Mouse (Mus musculus) midbrain, embryonic 14.5 days (tissue): ENCODE data around the gene Drg1. TPM values are rescaled to one million over a fixed set of nuclear protein-coding genes. Genes with fewer than 3 reads are reported as not detected.
"Not testable (repeated sequence)": the region's sequence is repeated elsewhere in the genome, so short reads cannot be mapped to it uniquely, and the experiment has no call there.

Experiments used
- ATAC-seq: fragments of 200-750 bp; cut with Nextera tagmentation; 2 replicates; pipeline ENCODE4 v1.8.0; 2017; ENCODE audit warnings: moderate number of reproducible peaks, moderate library complexity; ENCODE audit not compliant: low FRiP score, low TSS enrichment
- DNase-seq: peaks from one replicate; pipeline ENCODE4 v3.0.0-alpha.2; 2015
- H3K27ac ChIP-seq: fragments of 300-500 bp; sonication (generic); replicated peaks from 2 replicates; pipeline ENCODE4 v1.5.1; 2014; ENCODE audit warnings: mild to moderate bottlenecking, low read depth, low read length, moderate library complexity
- H3K27me3 ChIP-seq: fragments of 300-500 bp; sonication (generic); 2 replicates; pipeline ENCODE4 v1.6.1; 2014; ENCODE audit warnings: low read length, control low read depth, mixed read lengths; ENCODE audit not compliant: control insufficient read depth, insufficient read depth
- H3K36me3 ChIP-seq: fragments of 300-500 bp; sonication (generic); 2 replicates; pipeline ENCODE4 v1.6.1; 2014; ENCODE audit warnings: low read length, control low read depth; ENCODE audit not compliant: control insufficient read depth, insufficient read depth
- H3K4me1 ChIP-seq: fragments of 300-500 bp; sonication (generic); 2 replicates; pipeline ENCODE4 v1.6.1; 2014; ENCODE audit warnings: mild to moderate bottlenecking, antibody characterized with exemption, low read length, control low read depth; ENCODE audit not compliant: control insufficient read depth, insufficient read depth
- H3K4me2 ChIP-seq: fragments of 300-500 bp; sonication (generic); 2 replicates; pipeline ENCODE4 v1.6.1; 2014; ENCODE audit warnings: mild to moderate bottlenecking, low read length, moderate library complexity
- H3K4me3 ChIP-seq: fragments of 300-500 bp; sonication (generic); replicated peaks from 2 replicates; pipeline ENCODE4 v1.5.1; 2014; ENCODE audit warnings: low read depth, low read length
- H3K9ac ChIP-seq: fragments of 300-500 bp; sonication (generic); replicated peaks from 2 replicates; pipeline ENCODE4 v1.6.1; 2014; ENCODE audit warnings: mild to moderate bottlenecking, low read length, moderate library complexity
- H3K9me3 ChIP-seq: fragments of 300-500 bp; sonication (generic); 2 replicates; pipeline ENCODE4 v1.6.1; 2016; ENCODE audit warnings: low read length, control low read depth, mixed read lengths; ENCODE audit not compliant: control insufficient read depth
- WGBS: fragments of 180-500 bp; shearing (Covaris S2); extraction: QIAGEN DNeasy Blood & Tissue Kit; methylation state at CpG from one replicate; pipeline ENCODE4 v1.1.7; 2014; 5-methylcytosine and 5-hydroxymethylcytosine counted together
- polyA plus RNA-seq: library from polyadenylated mRNA; unstranded; fragments of >200 nt; fragmentation: Nextera tagmentation; extraction: Ambion mirVana; gene quantifications from 2 replicates; pipeline ENCODE4 v1.2.1, GENCODE M21; 2014

Drg1 gene
- polyA plus RNA-seq, 1 experiment from 2014 or later: 242 TPM

- 96% methylated on average over 24 of the region's 24 CpGs for WGBS
- not testable (repeated sequence) for DNase-seq, H3K4me1 ChIP-seq, H3K36me3 ChIP-seq, H3K27me3 ChIP-seq, H3K4me3 ChIP-seq, H3K9ac ChIP-seq, H3K27ac ChIP-seq, ATAC-seq, H3K4me2 ChIP-seq
- peaks cover 11% of the 10 kb centered on the region for H3K9me3 ChIP-seq
Measured at GRCm38 (mm10) chr11:3150003-3150676, 116.1 kb downstream of the Drg1 start.

GRCm38 (mm10) chr11:3149471-3149870 is 116.7 kb downstream of the Drg1 start:
- ATAC-seq, H3K36me3 ChIP-seq, H3K4me2 ChIP-seq, DNase-seq, H3K9ac ChIP-seq, H3K4me1 ChIP-seq, H3K27me3 ChIP-seq, H3K4me3 ChIP-seq, H3K27ac ChIP-seq: not testable (repeated sequence)
- WGBS: 95% methylated on average over 4 of the region's 4 CpGs
- peaks cover 11% of the 10 kb centered on the region for H3K9me3 ChIP-seq

DNA sequence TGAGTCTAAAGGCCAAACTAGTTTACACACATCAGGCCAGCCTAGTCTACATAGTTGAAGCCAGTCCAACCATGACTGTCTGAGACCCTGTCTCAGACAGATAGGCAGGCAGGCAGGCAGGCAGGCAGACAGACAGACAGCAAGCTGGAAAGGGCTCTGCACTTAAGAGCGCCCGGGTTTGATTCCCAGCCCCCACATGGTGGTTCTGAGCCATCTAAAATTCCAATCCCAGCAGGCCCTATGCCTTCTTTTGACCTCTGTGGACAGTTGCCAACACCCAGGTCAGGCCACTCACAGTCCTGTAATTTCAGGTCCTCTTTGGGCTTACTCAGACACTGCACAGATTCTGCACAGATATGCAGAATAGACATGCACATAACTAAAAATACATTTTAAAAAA is 119.4 kb downstream of the Drg1 start:
- not testable (repeated sequence) for H3K9me3 ChIP-seq, H3K36me3 ChIP-seq, H3K27ac ChIP-seq, H3K4me3 ChIP-seq, ATAC-seq, H3K27me3 ChIP-seq, H3K9ac ChIP-seq, H3K4me2 ChIP-seq, DNase-seq, H3K4me1 ChIP-seq
- WGBS: 88% methylated on average over 2 of the region's 2 CpGs

DNA sequence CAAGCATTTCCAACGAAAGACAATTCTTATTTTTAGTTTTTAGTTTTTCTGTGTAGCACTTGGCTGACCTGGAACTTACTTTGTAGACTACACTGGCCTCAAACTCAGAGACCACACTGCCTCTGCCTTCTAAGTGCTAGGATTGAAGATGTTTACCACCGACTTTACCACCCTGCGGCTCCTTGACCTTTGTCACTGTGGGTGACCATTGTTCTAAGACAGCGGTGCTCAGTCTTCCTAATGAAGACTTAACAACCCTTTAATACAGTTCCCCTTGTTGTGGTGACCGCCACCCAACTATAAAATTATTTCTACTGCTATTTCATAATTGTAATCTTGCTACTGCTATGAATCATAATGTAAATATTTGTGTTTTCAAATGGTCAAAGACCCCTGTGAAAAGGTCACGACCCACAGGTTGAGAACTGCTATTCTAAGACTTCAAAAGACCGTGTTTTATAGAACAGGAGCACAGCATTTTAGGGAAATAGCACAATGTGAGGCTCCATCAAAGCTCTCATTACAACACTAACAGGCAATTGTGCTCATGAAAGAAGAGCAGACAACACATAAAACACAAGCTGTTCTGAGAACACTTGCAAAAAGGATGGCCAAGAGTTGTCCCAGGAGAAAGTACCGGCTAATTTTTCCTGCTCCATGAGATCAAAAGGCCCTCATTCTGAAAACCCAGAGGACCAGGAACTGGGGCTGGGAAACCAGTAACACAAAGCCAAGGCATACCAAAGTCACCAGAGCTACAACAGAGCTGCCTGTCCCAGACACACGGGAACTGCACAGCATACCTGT is 120.7 kb downstream of the Drg1 start:
- not testable (repeated sequence) for H3K4me3 ChIP-seq, H3K4me1 ChIP-seq, ATAC-seq, H3K9me3 ChIP-seq, H3K4me2 ChIP-seq, H3K9ac ChIP-seq, DNase-seq, H3K27ac ChIP-seq, H3K36me3 ChIP-seq, H3K27me3 ChIP-seq
- 84% methylated on average over 7 of the region's 9 CpGs for whole genome bisulfite sequencing

DNA sequence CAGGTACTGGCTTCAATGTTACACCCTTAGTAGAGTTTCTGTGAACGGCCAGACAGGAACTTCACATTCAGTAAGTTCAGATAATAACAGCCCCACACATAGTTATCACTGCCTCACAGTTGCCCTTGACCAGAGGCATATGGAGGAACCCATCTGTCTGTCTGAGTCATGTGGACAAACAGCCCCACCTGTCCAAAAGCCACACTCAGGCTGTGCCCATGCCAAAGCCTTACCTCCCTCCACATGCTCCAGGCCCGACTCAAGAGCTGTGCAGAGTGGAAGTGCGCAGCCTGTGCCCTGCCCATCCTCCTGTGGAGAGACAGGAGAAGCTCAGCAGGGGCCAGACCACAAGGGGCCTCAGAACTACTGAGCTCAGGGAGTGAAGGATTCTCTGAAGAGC is 122.2 kb downstream of the Drg1 start:
- not testable (repeated sequence) for H3K4me3 ChIP-seq, H3K36me3 ChIP-seq, H3K9me3 ChIP-seq, H3K9ac ChIP-seq, H3K27ac ChIP-seq, DNase-seq, H3K4me2 ChIP-seq, H3K4me1 ChIP-seq, ATAC-seq, H3K27me3 ChIP-seq
- 86% methylated on average over 3 of the region's 3 CpGs for WGBS

GRCm38 (mm10) chr11:3142413-3142812 is 123.8 kb downstream of the Drg1 start:
- H3K4me1 ChIP-seq, DNase-seq, H3K9ac ChIP-seq, H3K4me3 ChIP-seq, H3K27ac ChIP-seq, H3K9me3 ChIP-seq, H3K36me3 ChIP-seq, H3K27me3 ChIP-seq, H3K4me2 ChIP-seq: not testable (repeated sequence)
- peak; percentile 67 for ATAC-seq
- WGBS: 93% methylated on average over 4 of the region's 5 CpGs

- not testable (repeated sequence) for H3K9ac ChIP-seq, H3K27ac ChIP-seq, H3K4me2 ChIP-seq, H3K36me3 ChIP-seq, ATAC-seq, H3K9me3 ChIP-seq, H3K4me3 ChIP-seq, DNase-seq, H3K27me3 ChIP-seq, H3K4me1 ChIP-seq
Measured at GRCm38 (mm10) chr11:3140967-3141535, 125.2 kb downstream of the Drg1 start.

GRCm38 (mm10) chr11:3138323-3138722 is 127.9 kb downstream of the Drg1 start:
- H3K4me1 ChIP-seq, H3K9ac ChIP-seq, H3K4me2 ChIP-seq, H3K27me3 ChIP-seq, H3K36me3 ChIP-seq, H3K4me3 ChIP-seq, ATAC-seq, H3K27ac ChIP-seq, DNase-seq, H3K9me3 ChIP-seq: not testable (repeated sequence)
- WGBS: 89% methylated on average over 2 of the region's 2 CpGs
